Mouse (Mus musculus) myocyte (in vitro differentiated cells): ENCODE data around the gene Rnf180.

Experiments
- CEBPB ChIP-seq: IDR thresholded peaks from 2 replicates; pipeline ENCODE4 v1.6.1; 2011; ENCODE audit warnings: mild to moderate bottlenecking, moderate library complexity; ENCODE audit not compliant: poor library complexity, insufficient read depth, severe bottlenecking
- E2F4 ChIP-seq: IDR thresholded peaks from one replicate; pipeline ENCODE4 v1.6.1; 2011; ENCODE audit warnings: mild to moderate bottlenecking, control low read depth, moderate library complexity; ENCODE audit not compliant: insufficient read depth
- MAX ChIP-seq: IDR thresholded peaks from one replicate; pipeline ENCODE4 v1.6.1; 2011; ENCODE audit warnings: low read depth, mild to moderate bottlenecking, control low read depth
- MYOD1 ChIP-seq, 3 experiments: IDR thresholded peaks; one replicate each; pipeline ENCODE4 v1.6.1; 2011; ENCODE audit warnings: control low read depth in 2 of 3, low read depth in 2 of 3, mild to moderate bottlenecking in 2 of 3, moderate library complexity in 1 of 3; ENCODE audit not compliant: insufficient read length in 2 of 3, control insufficient read depth in 1 of 3
- POLR2A ChIP-seq: IDR thresholded peaks from one replicate; pipeline ENCODE4 v1.6.1; 2011; ENCODE audit warnings: low read depth, mild to moderate bottlenecking, control low read depth, moderate library complexity; ENCODE audit not compliant: insufficient read length
- POLR2AphosphoS2 ChIP-seq: IDR thresholded peaks from one replicate; pipeline ENCODE4 v1.6.1; 2011; ENCODE audit warnings: low read depth, control low read depth; ENCODE audit not compliant: insufficient read length
- TCF12 ChIP-seq: IDR thresholded peaks from one replicate; pipeline ENCODE4 v1.6.1; 2011; ENCODE audit warnings: mild to moderate bottlenecking, control low read depth; ENCODE audit not compliant: poor library complexity, insufficient read depth, severe bottlenecking

DNA sequence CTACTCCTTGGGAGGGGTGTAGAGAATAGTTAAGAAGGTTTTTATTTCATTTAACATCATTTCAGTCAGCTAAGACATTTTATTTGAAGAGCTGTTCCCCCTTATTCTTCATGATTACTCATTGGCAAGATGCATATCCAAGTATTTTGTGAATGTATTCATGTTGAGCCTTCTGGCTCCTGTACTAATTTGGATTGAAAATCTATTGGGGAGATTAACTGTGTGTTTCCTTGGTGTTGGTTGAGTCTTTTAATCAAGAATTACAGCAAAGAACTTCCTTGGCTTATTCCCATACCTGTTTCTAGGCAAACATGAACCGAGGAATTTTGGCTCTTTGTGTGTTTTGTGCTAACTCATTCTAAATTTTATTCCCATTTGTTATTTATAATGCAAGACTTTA is 22.3 kb upstream of the Rnf180 start:
- no peak for TF ChIP-seq POLR2A
- no peak for TF ChIP-seq CEBPB
- TF ChIP-seq E2F4 = no peak
- TF ChIP-seq POLR2AphosphoS2 = no peak
- TF ChIP-seq MAX = no peak
- TF ChIP-seq TCF12 = no peak
- TF ChIP-seq MYOD1 (IDR thresholded peaks at IDR 0.05; ENCODE audit: control insufficient read depth in 1 of 3, insufficient read length in 2 of 3, low read depth in 2 of 3) = no peak
